Mouse (Mus musculus) small intestine, adult 2 months (tissue): ENCODE results near the gene Gstz1.

ENCODE experiments used
- CTCF ChIP-seq: fragments of 200-500 bp; IDR thresholded peaks from 2 replicates; pipeline ENCODE4 v1.5.1; 2012; ENCODE audit warnings: low read depth, mild to moderate bottlenecking, control low read depth, inconsistent platforms, low read length, moderate library complexity, mixed read lengths; ENCODE audit not compliant: insufficient replicate concordance, insufficient read length; ENCODE audit errors: extremely low read depth
- POLR2A ChIP-seq: fragments of 200-500 bp; IDR thresholded peaks from 2 replicates; pipeline ENCODE4 v1.6.1; 2012; ENCODE audit warnings: low read depth, mild to moderate bottlenecking, control low read depth, inconsistent platforms, low read length, moderate library complexity

DNA sequence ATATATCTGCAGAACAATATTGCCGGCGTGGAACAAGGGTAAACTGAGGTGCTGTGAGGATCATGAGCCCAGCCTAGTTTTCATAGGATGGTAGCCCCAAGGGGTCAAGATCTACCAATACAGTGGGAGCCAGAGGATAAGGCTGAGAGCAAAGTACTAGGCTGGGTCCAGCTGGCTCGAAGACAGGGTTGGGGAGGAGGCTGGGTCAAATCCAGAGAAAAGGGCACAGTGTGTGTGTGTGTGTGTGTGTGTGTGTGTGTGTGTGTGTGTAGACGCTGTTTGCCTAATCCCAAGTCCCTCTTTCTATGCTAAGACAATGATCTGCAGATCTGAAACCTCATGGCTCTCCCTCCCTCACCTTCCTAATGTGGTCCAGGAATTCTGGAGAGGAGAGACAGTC, 46.6 kb upstream of the Gstz1 start:
- TF ChIP-seq POLR2A (no peak), CTCF (no peak)
